Mouse (Mus musculus) stomach, postnatal 0 days (tissue): ENCODE results near the gene Trip13.
A peak's percentile ranks its signal among the peaks of the same experiment; 100 is the strongest.

Experiments used
- CTCF ChIP-seq: IDR thresholded peaks from 2 replicates; pipeline ENCODE4 v1.5.1; 2016; ENCODE audit warnings: antibody characterized with exemption, low read depth, mild to moderate bottlenecking, moderate library complexity
- EP300 ChIP-seq: optimal IDR thresholded peaks from 2 replicates; pipeline ENCODE3; 2016; ENCODE audit warnings: antibody characterized with exemption

- TF ChIP-seq EP300 = no peak
- peak; percentile 56 for TF ChIP-seq CTCF
These were observed 23.6 kb upstream of the Trip13 start for GRCm38 (mm10) chr13:73961177-73961576.
